Mouse (Mus musculus) heart, postnatal 0 days (tissue): ENCODE data around the gene Kin.

ENCODE experiments used
- CTCF ChIP-seq: IDR thresholded peaks from 2 replicates; pipeline ENCODE4 v1.5.1; 2016; ENCODE audit warnings: antibody characterized with exemption, control low read depth, low read depth
- EP300 ChIP-seq: IDR thresholded peaks from 2 replicates; pipeline ENCODE4 v1.6.1; 2016; ENCODE audit warnings: antibody characterized with exemption, low read depth

GRCm38 (mm10) chr2:10033684-10034083 lies 46.7 kb upstream of the Kin start:
- TF ChIP-seq CTCF = peak; percentile 34; the same call in 1 of the 2 replicates
- TF ChIP-seq EP300 = no peak
